ENCODE assay signal across 21 mouse cellular contexts in genomic region chr8:60858911-60859476, GRCm38 (mm10). TPM values are rescaled to one million over a fixed set of nuclear protein-coding genes. Genes with fewer than 3 reads are reported as not detected.
DNase-seq lines count a peak whose midpoint lies in the region; ATAC-seq and TF ChIP-seq lines count a peak whose summit lies in the region.
"Had no signal": no experiment of that assay in that cellular context is flagged by ENCODE, and none has a peak within 500 bp of the region (broad histone marks: within the 10 kb centered on the region; RNA-seq: fewer than 3 reads in every experiment).

No protein-coding gene starts in this region.

- H3K36me3 ChIP-seq in heart, embryonic 12.5 days: no peaks in the 10 kb centered on the region
- peaks cover 0 to 12% of the 10 kb centered on the region in 2 experiments; a peak in 2 of 4 replicates for H3K36me3 ChIP-seq in MEL (ENCODE audit: control insufficient read depth in 1 of 2, insufficient read depth in 2 of 2, low read length in 2 of 2)
- H3K36me3 ChIP-seq in liver, embryonic 16.5 days (ENCODE audit: control insufficient read depth, insufficient read depth): no peaks in the 10 kb centered on the region
- H3K36me3 ChIP-seq: embryonic facial prominence, embryonic 15.5 days; forebrain, embryonic 12.5 days; hindbrain, embryonic 13.5 days; limb, embryonic 13.5 days; midbrain, embryonic 15.5 days; neural tube, embryonic 15.5 days had no signal

- TF ChIP-seq CTCF in MEL (IDR thresholded peaks at IDR 0.05 in 2 of 3, conservative IDR thresholded peaks at IDR 0.05 in 1 of 3; ENCODE audit: control insufficient read depth in 1 of 3, insufficient read depth in 1 of 3, low read depth in 2 of 3, low read length in 3 of 3, poor library complexity in 1 of 3, severe bottlenecking in 1 of 3): no peak

- no peak for DNase-seq in heart, adult 9 months (ENCODE audit: low spot score in 2 of 2)
- peak; percentile 52 for DNase-seq in MEL (ENCODE audit: low read depth, low spot score)
- no peak for DNase-seq in thymus, postnatal 10 days (ENCODE audit: low spot score in 2 of 2)
- DNase-seq in lung, postnatal 4 days: no peak
- DNase-seq in spleen, postnatal 14 days (ENCODE audit: low spot score in 2 of 2): no peak
- DNase-seq: cerebellum, postnatal 10 days; gastrocnemius, postnatal 14 days; kidney, adult 9 months; kidney, postnatal 25 days; thymus, adult 2 months had no signal

- H3K4me3 ChIP-seq in heart, embryonic 12.5 days: no peak overlapping the region
- H3K4me3 ChIP-seq in MEL (ENCODE audit: control insufficient read depth in 1 of 2, insufficient read depth in 1 of 2, low read depth in 2 of 2, low read length in 2 of 2): no peak overlapping the region
- H3K4me3 ChIP-seq in liver, embryonic 16.5 days (ENCODE audit: low read depth, low read length): no peak overlapping the region
- H3K4me3 ChIP-seq: embryonic facial prominence, embryonic 15.5 days; forebrain, embryonic 12.5 days; hindbrain, embryonic 13.5 days; limb, embryonic 13.5 days; midbrain, embryonic 15.5 days; neural tube, embryonic 15.5 days had no signal

- whole genome bisulfite sequencing in heart, embryonic 12.5 days: 35% methylated on average over 4 of the region's 4 CpGs
- WGBS in liver, embryonic 16.5 days (ENCODE audit: insufficient replicate concordance): 35% methylated on average over 4 of the region's 4 CpGs

- TF ChIP-seq POLR2A in MEL (IDR thresholded peaks at IDR 0.05; ENCODE audit: control insufficient read depth in 1 of 2, insufficient read depth in 1 of 2, low read depth in 1 of 2, low read length in 2 of 2, poor library complexity in 1 of 2): no peak

- H3K27ac ChIP-seq in heart, embryonic 12.5 days (ENCODE audit: poor library complexity, severe bottlenecking): no peak overlapping the region
- H3K27ac ChIP-seq in MEL (ENCODE audit: control insufficient read depth, low read depth, low read length): peak overlapping the region; percentile 48; the same call in 1 of the 2 replicates
- H3K27ac ChIP-seq in liver, embryonic 16.5 days (ENCODE audit: low read length): peak overlapping the region; percentile 70
- H3K27ac ChIP-seq: embryonic facial prominence, embryonic 15.5 days; forebrain, embryonic 12.5 days; hindbrain, embryonic 13.5 days; limb, embryonic 13.5 days; midbrain, embryonic 15.5 days; neural tube, embryonic 15.5 days had no signal

- no peaks in the 10 kb centered on the region for H3K27me3 ChIP-seq in heart, embryonic 12.5 days (replicated peaks)
- H3K27me3 ChIP-seq in MEL (ENCODE audit: control insufficient read depth in 1 of 2, insufficient read depth in 2 of 2, low read length in 2 of 2): no peaks in the 10 kb centered on the region
- H3K27me3 ChIP-seq in liver, embryonic 16.5 days (ENCODE audit: control insufficient read depth, insufficient read depth, low read depth, low read length): no peaks in the 10 kb centered on the region
- H3K27me3 ChIP-seq: CH12.LX; embryonic facial prominence, embryonic 15.5 days; forebrain, embryonic 12.5 days; hindbrain, embryonic 13.5 days; limb, embryonic 13.5 days; midbrain, embryonic 15.5 days; neural tube, embryonic 15.5 days had no signal

- peak; percentile 47; the same call in 1 of the 2 replicates for ATAC-seq in heart, embryonic 12.5 days (ENCODE audit: insufficient number of reproducible peaks, low FRiP score)
- peak; percentile 56 for ATAC-seq in erythroid progenitor cell, adult 5-6 weeks (replicated peaks; ENCODE audit: low FRiP score, poor library complexity, severe bottlenecking)
- ATAC-seq in liver, embryonic 16.5 days (ENCODE audit: low read depth): peak; percentile 28
- ATAC-seq: lung, postnatal 0 days; midbrain, embryonic 15.5 days had no signal

- H3K79me2 ChIP-seq in MEL (ENCODE audit: control insufficient read depth, insufficient read depth, low read length, poor library complexity): no peaks in the 10 kb centered on the region

- TF ChIP-seq EP300 in MEL (IDR thresholded peaks at IDR 0.05; ENCODE audit: low read depth in 1 of 2, low read length in 2 of 2): no peak

- H3K4me1 ChIP-seq in heart, embryonic 12.5 days (replicated peaks): no peaks in the 10 kb centered on the region
- H3K4me1 ChIP-seq in MEL (ENCODE audit: control insufficient read depth in 1 of 2, insufficient read depth in 2 of 2, low read length in 2 of 2): peaks cover 0 to 9% of the 10 kb centered on the region in 2 experiments; a peak in 2 of 4 replicates
- H3K4me1 ChIP-seq in liver, embryonic 16.5 days (ENCODE audit: control insufficient read depth, low read depth, low read length): peaks cover 14% of the 10 kb centered on the region
- H3K4me1 ChIP-seq: embryonic facial prominence, embryonic 15.5 days; forebrain, embryonic 12.5 days; hindbrain, embryonic 13.5 days; limb, embryonic 13.5 days; midbrain, embryonic 15.5 days; neural tube, embryonic 15.5 days had no signal

- H3K9me3 ChIP-seq in heart, embryonic 12.5 days (replicated peaks): no peaks in the 10 kb centered on the region
- no peaks in the 10 kb centered on the region for H3K9me3 ChIP-seq in MEL (replicated peaks; ENCODE audit: insufficient read depth, low read length)
- no peaks in the 10 kb centered on the region for H3K9me3 ChIP-seq in liver, embryonic 16.5 days (replicated peaks; ENCODE audit: control insufficient read depth, low read length)
- H3K9me3 ChIP-seq: embryonic facial prominence, embryonic 15.5 days; forebrain, embryonic 12.5 days; hindbrain, embryonic 13.5 days; limb, embryonic 13.5 days; midbrain, embryonic 15.5 days; neural tube, embryonic 15.5 days had no signal

- TF ChIP-seq RAD21 in MEL (IDR thresholded peaks at IDR 0.05; ENCODE audit: low read depth, low read length): no peak

- no peak overlapping the region for H3K4me2 ChIP-seq in heart, embryonic 12.5 days
- H3K4me2 ChIP-seq in liver, embryonic 16.5 days (ENCODE audit: low read depth, low read length): peak overlapping the region; percentile 42; the same call in 1 of the 2 replicates
- H3K4me2 ChIP-seq: embryonic facial prominence, embryonic 15.5 days; forebrain, embryonic 12.5 days; hindbrain, embryonic 13.5 days; limb, embryonic 13.5 days; midbrain, embryonic 15.5 days; neural tube, embryonic 15.5 days had no signal

- no peak overlapping the region for H3K9ac ChIP-seq in heart, embryonic 12.5 days
- no peak overlapping the region for H3K9ac ChIP-seq in MEL (ENCODE audit: control insufficient read depth, low read depth, low read length, poor library complexity, severe bottlenecking)
- no peak overlapping the region for H3K9ac ChIP-seq in liver, embryonic 16.5 days (ENCODE audit: low read depth, low read length)
- H3K9ac ChIP-seq: embryonic facial prominence, embryonic 15.5 days; forebrain, embryonic 12.5 days; hindbrain, embryonic 13.5 days; limb, embryonic 13.5 days; midbrain, embryonic 15.5 days; neural tube, embryonic 15.5 days had no signal

TF ChIP-seq in MEL, 35 proteins besides CTCF, POLR2A, EP300 and RAD21:
- no peak for TF ChIP-seq NRF1 (IDR thresholded peaks at IDR 0.05; ENCODE audit: insufficient read depth, low read depth, low read length, poor library complexity, severe bottlenecking)
- no peak for TF ChIP-seq SIN3A (IDR thresholded peaks at IDR 0.05; ENCODE audit: low read length)
- TF ChIP-seq MEF2A (IDR thresholded peaks at IDR 0.05; ENCODE audit: extremely low read depth, insufficient replicate concordance, low read depth, low read length, poor library complexity, severe bottlenecking): no peak
- no peak for TF ChIP-seq TAL1 (IDR thresholded peaks at IDR 0.05; ENCODE audit: low read length)
- no peak for TF ChIP-seq ELF1 (IDR thresholded peaks at IDR 0.05; ENCODE audit: low read depth, low read length)
- no peak for TF ChIP-seq ZC3H11A (IDR thresholded peaks at IDR 0.05; ENCODE audit: low read depth, low read length)
- TF ChIP-seq ETS1 (IDR thresholded peaks at IDR 0.05; ENCODE audit: low read depth, low read length): no peak
- TF ChIP-seq UBTF (IDR thresholded peaks at IDR 0.05; ENCODE audit: borderline replicate concordance, insufficient read depth, low read depth, low read length): no peak
- TF ChIP-seq USF2 (IDR thresholded peaks at IDR 0.05; ENCODE audit: borderline replicate concordance in 1 of 2, insufficient read depth in 1 of 2, low read depth in 1 of 2, low read length in 2 of 2): no peak
- no peak for TF ChIP-seq SMC3 (IDR thresholded peaks at IDR 0.05; ENCODE audit: low read depth, low read length)
- no peak for TF ChIP-seq CHD1 (IDR thresholded peaks at IDR 0.05; ENCODE audit: low read depth, low read length)

RNA-seq across cellular contexts. Expression of gene Hpf1, which starts 31.2 kb away (rescaled TPM):
- 75.3 and 75.4 TPM in 2 replicates for polyA plus RNA-seq in heart, embryonic 12.5 days (2016; fragmentation: Nextera tagmentation; extraction: Ambion mirVana)
- total RNA-seq in MEL (2012; rRNA removed): 73.2 and 74.4 TPM in 2 replicates
- 10 to 100 TPM in 1 of 2 experiments, not detected in 1; 83.5 TPM for polyA plus RNA-seq in MEL (2012; ENCODE audit: insufficient read depth in 1 of 2, insufficient read length in 2 of 2, low read depth in 1 of 2, low replicate concordance in 2 of 2, missing spikeins in 1 of 2)
- total RNA-seq in erythroid progenitor cell, adult 5-6 weeks (2015; ENCODE audit: low replicate concordance): 190 and 199 TPM in 2 replicates
- total RNA-seq in erythroid progenitor cell, adult 5-6 weeks (2017; ENCODE audit: low replicate concordance): 116 and 169 TPM in 2 replicates
- polyA plus RNA-seq in liver, embryonic 16.5 days (2015; fragmentation: Nextera tagmentation; extraction: Ambion mirVana): 56.7 and 66.6 TPM in 2 replicates
